Mouse (Mus musculus): ENCODE measurements around the gene Nfia. TPM values are rescaled to one million over a fixed set of nuclear protein-coding genes. Genes with fewer than 3 reads are reported as not detected.
A peak's percentile ranks its signal among the peaks of the same experiment; 100 is the strongest.

Gene Nfia
- polyA plus RNA-seq, 3 experiments from 2014 or later, result 11.0 to 19.2 (median 15.7) TPM

DNA sequence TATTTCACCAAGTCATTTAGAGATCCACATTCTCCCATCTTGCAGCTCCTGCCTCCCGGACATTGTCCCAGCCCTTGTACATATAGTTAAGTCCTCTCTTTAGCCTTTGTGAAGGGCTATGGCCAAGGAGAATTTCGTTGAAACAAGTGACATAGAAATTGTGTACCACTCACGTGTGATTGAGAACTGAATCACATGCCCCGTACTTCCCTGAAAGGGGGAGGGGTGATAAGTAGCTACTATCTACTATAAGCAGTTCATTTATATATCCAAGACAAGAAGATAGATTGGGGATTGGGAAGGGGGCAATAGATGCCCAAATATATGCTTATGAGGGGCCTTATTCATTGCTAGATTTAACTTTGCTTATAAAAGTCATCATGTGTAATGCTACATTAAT lies 5.5 kb upstream of the Nfia start:
- no peak for ATAC-seq

DNA sequence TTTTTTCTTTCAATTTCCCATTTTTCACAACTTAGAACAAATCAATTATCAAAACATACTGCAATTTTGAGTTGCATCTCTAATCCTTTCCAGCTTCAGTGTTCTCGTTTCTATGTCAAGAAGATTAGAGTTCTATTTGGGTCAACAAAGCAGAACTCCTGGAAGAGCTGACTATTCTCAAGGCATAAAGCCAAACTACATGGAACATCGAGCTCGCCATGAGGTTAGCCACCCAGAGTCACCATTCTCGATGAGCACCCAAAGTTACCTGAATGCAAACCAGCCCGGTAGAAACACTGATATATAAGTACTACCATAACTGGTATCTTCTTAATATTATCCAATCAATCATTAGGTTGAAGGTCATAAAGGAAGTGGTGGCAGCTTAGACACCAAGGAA lies 5.0 kb upstream of the Nfia start:
- ATAC-seq, result no peak

DNA sequence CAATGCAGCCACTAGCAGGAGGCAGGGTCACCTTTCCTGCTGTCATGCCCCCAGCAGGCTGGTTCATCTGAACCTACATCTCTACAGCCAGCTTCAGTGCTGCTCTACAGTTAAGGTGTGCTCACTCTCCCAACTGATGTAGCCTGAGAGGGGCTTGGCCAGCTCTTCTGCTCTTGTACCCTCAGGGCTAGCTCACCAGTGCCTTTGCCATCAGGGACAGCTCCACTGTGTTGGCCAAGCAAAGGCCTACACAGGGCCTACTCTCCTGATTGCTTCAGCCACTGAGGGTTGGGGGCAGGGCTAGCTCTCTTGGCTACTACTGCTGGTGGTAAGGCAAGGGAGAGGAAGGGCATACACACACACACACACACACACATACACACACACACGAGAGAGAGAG lies 2.7 kb upstream of the Nfia start:
- no peak for ATAC-seq

DNA sequence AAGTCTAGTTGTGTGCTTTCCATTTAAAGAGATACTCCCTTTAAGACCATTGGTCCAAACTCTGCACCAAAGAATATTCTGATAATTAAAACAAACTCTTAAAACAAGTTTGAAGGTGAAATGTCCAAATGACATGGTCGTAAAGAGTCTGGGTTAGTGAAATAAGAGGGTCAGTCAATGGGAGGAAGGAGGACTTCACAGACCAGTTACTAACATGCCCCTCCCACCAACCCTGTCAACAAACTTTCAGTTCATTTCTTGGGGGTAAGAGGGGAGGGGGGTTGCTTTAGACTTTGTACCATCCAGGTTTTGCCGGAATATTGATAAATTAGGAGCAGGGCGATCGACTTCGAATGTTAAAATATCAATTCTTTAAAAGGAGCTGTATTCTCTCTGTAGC lies 1.1 kb upstream of the Nfia start:
- ATAC-seq, result no peak

DNA sequence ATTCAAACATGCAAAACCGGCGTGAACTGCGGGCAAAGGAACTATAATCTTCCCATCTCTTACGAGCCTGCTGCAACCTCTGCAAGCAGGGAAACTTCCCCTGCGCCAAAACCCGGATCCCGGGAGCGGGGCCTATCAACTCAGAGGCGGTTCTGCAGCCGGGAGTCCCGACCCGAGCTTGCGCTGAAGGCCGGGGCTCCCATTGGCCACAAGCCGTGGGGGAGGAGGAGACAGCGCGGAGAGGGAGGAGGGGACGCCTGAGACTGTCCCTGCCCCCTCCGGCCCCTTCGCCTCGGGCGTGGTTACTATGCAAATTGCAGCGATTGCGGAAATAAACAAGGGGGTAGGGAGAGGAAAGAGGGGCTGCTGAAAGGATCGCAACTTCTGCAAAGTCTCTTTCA lies 450 bp upstream of the Nfia start:
- peak; percentile 82 for ATAC-seq

DNA sequence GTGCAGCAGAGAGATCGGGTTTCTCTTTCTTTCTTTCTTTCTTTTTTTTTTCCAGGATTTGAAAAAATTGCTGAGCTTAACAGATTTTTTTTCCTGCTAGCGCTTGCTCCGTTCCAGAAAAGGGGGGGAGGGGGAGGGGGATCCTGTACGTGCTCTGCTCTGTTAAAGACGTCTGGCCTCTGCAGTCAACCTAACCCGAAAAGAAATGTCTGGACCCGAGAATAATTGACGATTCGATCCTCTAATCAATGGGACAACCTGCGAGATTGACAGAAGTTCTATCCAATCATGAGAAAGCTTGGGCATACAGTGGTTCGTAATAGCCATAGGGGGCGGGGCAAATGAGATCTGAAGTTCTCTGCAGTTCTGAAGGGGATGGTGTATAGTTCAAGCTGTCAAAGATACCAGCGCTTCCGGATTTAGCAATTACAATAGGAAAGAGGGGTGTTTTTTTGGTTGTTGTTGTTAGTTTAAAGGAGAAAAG lies 618 bp downstream of the Nfia start:
- peak; percentile 76 for ATAC-seq

DNA sequence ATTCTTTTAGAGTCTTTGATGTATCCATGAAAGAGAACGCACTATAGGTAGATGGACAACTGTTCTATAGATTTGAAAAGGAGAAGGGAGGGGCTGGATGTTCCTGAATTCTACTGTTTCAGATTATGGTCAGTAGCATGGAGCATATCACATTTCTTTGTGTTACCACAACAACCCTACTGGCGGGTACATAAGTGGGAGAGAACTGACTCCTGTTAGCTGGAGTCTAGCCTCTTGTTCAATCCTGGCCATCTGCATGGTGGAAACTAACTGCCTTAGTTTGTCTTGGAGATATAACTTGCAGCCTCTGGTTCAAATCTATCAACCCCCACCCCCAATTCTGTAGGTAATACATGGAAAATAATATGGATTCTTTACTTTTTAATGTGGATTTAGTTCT lies 1.3 kb downstream of the Nfia start:
- ATAC-seq, result no peak

DNA sequence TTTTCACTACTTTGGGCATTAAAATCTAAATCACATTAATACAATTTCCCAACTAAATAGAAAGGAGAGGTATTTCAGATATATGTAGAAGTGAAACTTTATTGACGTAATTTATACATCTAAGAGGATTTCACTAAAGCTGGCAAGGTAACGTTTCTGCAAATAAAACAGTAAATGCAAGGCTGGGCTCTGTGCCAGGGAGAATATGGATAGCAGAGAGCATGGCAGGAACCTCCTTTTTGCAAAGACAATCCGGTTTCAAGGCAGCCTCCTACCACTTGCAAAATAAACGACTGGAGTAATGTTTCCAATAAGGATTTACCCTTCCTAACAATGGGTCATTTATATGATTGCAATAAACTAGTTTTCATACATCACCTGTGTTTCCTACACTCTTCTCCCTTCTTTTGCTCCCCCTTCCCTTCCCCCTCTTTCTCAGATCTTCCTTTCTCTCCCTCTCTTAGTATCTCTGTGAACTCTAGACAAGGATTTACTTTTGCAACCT lies 2.0 kb downstream of the Nfia start:
- no peak for ATAC-seq

DNA sequence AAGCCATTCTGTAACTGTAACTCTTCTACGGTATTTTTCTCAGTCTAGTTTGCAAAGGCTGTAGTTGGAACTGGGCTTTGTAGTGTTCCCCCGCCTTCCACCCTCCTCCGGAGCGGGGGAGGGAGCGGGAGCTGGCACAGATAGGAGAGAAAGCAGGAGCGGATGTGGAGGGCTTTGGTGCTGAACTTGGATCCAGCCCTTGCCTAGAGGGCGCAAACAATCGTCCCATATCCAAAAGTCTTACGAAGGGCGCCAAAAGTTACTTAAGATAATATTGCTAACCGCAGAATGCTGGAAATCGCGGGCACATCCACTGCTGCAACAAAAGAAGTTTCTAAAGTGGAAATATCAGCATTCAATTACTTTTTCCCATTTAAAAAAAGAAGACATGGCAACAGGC lies 2.5 kb downstream of the Nfia start:
- no peak for ATAC-seq

DNA sequence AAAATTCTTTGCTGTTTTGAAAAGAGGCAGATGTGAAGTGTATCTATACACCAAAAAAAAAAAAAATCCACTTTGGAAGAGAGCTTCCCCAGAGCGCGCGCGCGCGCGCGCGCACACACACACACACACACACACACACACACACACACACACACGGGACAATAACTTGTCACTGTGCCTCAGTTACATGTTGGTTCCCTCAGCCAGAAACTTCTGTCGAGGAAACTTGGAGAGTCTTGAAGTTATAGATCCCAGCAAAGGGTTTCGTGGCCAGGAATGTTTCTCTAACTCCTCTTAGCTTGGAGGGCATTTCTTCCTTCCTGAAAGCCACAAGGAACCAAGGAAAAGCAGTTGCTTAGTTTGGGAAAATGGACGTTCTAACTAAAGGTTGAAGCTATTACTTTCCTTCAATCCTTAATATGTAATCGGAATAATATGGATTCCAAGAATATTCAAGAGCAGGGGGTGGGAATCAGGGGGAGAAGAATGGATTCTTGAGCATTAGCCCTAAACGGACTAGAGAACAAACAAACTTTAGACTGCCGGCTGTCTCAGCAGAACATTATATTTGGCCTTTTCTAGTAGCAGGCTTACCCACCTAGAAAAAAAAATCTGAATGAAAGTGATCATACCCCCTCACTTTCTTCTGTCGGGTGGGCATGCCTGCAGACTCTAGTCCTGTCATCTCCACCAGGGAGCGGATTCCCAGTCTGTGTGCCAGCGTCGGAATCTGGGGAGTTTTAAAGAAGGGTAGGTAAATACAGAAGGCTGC lies 3.1 kb downstream of the Nfia start:
- no peak for ATAC-seq

DNA sequence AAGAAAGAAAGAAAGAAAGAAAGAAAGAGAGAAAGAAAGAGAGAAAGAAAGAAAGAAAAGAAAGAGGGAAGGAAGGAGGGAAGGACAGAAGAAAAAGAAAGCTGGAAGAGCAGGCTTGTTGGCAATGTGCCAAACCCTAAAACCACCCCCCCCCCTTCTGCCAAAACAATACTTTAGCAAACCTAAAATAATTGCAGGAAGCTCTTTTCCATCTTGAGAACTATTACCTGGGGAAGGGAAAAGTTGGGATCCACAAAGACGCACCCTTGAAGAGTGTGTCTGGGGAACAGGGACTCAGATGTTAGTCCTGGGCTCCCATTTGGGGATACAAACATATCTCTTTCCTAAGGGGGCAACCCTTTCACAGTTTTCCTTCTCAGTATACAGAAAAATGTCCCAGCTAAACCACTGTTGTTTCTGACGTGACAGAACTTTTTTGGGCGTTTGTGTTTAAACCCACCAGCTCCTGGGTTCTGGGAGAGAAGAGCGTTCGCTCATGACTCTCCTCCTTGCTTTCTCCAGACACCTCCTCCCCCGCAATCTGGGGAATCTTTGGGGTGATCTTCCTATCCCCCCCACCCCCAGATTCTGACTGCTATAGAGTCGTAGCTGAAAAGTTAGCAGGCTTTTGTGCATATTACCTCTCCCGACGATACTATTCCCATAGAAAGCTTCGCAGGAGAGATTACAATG lies 4.0 kb downstream of the Nfia start:
- ATAC-seq, result no peak

DNA sequence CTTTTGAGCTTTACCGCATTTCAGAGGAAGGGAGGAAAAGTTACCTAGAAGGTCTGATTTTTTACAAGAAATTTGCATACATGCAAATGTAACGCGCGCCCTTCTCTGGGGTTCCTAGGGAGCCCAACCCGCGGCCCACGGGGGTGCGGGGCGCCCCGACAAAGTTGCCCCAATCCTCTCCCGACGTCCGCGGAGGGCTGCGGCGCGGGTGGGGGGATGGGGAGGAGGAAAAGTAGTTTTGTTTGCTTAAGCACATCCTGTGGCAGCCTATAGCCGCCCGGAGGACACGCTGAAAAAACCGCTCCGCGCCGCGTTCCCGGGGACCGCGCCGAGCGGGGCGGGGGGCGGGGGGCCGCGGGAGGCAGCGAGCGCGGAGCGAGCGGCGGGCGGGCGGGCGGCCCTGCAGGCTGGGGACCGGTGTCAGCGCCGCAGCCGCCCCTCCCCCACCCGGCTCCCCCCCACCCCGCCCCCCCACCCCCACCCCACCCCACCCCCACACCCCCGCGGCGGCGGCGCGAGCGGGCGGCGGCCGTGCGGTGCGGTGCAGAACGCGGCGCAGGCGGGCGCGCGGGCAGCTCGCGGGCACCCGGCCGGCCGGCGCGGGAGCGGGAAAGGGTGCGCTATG lies 4.7 kb downstream of the Nfia start:
- peak; percentile 0 for ATAC-seq

DNA sequence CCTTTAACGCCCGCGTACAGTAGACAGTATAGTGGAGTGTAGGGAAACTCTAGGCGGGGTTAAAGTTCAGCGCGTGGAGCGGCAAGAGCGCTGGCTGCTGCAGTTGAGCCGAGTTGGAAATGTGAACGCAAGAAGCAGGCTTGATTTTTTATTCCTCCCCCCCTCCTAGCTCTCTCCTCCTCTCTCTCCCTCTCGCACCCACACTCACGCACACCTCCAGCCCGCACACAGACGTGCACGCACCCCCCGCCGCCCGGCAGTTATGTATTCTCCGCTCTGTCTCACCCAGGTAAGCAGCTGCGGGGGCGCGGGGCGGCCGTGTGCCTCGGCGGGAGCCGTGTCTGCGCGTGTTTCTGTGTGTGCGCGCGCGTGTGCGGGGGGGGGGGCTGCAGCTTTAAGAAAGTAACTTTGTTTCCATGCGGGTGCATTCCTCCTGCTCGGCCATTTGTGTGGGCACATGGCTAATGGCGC lies 5.2 kb downstream of the Nfia start, which contains the start of gene E130114P18Rik:
E130114P18Rik (minus strand) TSS at position 373 of the 471 bp plus-strand sequence.
- ATAC-seq, result peak; percentile 21

DNA sequence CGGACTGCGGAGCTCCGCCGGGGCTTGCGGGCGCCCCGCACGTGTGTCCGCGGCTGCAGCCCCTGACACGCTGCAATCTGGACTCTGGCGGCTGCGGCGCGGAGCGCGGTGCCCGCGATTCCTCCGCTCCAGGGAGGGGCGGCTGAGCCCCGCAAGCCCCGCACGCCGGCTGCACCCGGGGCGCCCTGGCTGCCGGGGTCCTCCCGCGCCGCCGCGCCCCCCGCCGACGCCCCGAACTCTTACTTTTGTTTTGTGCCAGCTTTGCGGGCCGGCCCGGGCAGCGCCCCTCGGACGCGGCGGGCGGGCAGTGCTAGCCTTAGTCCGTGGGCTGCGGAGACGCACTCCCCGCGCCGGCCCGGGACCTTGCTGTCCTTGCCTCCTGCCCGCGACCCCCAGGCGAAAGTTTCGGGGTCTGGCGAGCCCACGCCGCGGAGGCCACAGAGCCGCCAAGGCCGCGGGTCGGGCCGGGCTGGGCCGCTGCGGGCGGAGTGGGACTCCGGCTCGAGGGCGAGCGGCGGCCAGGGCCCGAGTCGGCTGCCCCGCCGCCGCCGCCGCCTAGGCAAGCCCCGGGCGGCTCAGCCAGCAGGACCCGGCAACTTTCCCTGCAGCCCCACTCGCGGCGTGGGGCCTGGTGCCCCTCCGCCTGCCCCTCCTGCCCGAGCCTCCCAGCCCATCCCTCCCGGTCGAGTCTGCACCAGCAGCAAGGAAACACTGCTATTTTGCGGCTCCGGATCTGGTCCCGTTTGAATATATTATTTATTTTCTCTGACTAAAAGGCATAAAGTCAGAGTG lies 5.9 kb downstream of the Nfia start:
- no peak for ATAC-seq

DNA sequence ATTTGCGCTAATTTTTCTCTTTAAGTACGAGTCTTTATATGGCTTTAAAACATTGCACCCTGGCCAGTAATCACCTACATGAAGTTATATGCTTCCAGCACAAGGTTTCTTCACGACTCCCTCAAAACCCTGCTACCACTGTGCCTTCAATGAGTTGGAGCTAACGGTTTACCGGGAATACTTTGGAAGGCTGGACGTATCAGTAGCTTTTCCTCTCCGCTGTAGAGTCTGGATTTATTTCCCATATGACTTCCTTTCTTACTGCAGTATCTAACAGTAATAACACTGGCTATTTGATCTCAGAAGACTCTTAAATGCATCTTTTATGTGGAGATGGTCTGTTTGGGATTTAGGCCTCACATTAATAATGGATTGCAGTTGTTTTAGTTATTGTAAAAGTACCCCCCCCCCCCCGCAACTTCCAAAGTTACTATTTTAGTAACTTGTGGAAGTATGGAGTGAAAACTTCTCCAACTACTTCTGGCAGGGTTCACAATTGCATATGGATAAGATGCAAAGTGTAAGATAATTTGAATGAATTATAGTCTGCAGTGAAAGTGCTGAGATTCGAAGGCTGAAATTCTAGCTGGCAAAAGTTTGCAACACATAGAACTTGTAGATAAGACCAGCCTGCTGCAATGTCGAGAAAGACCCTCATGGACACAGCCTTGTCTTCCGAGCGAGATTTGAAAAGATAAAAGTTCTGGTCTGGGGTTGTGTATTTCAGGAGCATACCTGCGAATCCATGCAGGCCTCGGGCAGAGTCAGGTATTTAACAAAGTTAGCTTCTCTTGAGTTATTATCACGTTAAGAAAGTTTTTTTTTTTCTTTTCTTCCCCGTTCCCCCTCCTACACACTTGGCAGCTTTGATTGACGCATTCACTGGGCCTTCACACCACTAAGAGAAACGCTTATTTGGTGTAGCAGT lies 6.7 kb downstream of the Nfia start:
- no peak for ATAC-seq

DNA sequence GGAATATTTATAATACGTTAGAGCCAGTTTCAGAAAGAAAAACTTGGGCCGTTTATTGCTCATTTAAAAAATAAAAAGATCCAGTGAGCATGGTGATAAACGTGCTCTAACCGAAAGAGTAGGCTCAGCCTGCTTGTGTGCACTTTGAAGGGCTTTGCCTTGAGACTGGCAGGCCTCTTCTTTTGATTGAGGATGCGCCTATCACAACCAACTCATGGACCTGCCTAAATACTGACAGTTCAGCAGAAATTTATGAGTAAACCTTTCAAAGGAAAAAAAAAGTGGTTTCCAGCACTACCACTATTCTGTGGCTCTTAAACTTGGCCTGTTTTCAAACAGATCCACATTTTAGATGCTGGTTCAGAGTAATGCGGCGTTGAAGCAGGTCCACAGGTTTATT lies 7.5 kb downstream of the Nfia start:
- ATAC-seq, result no peak

DNA sequence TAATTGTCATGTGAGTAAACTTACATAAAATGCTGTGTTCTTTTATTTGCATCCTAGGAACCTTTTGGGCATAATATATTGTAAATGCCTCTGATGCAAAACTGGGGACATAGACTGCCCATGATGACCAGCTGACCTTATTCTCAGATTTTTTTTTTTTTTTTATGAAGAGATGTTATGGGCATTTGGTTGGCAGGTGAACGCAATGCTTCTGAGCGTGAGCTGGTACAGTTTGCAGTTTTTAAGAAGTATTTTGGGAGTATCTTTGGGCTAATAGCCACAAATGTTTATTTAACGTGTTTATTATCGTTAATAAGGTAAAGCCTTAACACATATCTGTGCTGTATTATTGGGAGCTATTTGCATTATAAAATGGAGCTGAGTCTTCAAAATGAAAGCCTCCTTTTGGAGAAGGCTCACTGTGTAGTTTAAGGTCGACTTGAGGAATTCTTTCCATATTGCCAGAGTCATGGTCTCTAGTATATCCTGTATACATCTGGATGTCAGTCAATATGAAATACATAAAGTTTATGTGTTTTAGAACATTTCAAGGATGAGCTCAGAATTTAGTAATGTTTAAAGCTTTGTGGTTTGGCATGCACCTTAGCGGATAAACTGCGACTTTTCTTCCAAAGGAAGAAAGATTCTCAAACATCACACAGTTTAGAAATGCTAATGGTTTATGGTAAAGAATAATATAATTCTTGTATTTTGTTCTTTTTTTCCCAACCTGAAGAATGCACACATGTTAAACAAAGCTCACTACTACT lies 8.3 kb downstream of the Nfia start:
- no peak for ATAC-seq

DNA sequence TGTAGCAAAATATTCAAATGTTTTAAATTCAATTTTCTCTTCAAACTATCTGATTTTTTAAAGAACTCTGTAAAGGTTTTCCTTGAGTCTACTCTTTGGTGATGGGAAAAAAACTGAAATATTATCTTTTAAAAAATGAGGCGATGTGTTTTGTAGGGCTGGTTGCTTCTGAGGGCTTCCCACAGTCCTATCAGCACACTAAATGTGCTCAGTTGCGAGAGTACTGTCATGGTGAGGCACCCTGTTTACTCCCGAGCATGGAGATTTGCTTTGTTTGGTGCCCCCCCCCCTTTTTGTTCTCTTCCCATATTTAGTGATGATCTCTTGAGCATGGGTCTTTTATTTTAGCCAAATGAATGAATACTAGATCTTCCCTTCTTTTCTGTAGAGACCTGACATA lies 9.5 kb downstream of the Nfia start:
- ATAC-seq, result no peak

DNA sequence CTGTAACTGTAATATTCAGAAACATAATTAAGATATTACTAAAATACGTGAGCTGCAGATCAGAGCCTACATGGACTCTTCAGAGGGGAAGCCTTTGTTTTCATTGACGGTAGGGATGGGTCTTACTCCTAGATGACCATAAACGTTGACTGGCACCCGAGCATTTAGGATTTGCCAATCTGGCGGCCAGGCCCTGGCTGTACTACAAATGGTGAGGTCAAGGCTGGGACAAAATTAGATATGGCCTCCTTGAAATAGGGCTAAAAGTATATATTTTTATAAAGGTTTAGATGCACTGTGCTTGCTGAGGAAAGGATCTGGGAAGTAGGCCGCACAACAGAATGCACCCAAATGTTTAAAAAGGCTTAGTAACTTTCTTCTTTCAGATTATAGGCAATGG lies 10.0 kb downstream of the Nfia start:
- no peak for ATAC-seq

DNA sequence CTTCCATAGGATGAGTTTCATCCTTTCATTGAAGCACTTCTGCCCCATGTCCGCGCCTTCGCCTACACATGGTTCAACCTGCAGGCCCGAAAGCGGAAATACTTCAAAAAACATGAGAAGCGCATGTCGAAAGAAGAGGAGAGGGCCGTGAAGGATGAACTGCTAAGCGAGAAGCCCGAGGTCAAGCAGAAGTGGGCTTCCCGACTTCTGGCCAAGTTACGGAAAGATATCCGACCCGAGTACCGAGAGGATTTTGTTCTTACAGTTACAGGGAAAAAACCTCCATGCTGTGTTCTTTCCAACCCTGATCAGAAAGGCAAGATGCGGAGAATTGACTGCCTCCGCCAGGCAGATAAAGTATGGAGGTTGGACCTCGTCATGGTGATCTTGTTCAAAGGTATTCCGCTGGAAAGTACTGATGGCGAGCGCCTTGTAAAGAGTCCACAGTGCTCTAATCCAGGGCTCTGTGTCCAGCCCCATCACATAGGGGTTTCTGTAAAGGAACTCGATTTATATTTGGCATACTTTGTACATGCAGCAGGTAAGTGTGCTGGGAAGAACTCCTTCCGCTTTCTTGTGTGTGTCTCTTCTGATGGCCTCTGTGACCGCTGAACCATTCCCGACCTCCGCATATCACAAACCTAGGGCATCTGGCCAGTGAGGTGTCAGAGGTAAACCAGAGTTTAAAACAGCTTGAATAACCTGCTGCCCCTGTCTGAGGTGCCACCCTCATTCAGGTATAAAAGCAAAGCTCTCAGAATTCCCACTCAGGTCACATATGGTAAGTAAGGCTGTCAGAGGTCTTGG lies 10.7 kb downstream of the Nfia start:
- ATAC-seq, result no peak

All from inflammation-experienced regulatory T-cells, adult 6 months (primary cell).